Mouse (Mus musculus): ENCODE measurements at regions not wholly inside any gene's neighbourhood (a gene's known extent, or its start where the extent isn't known, plus 50 kb on each side); places are given as distances from the start of the nearest gene placed in this dataset.

- no peak for ATAC-seq (ENCODE audit: insufficient read depth, low read depth)
- Histone ChIP-seq H3K36me3 (replicated peaks; ENCODE audit: control insufficient read depth, insufficient read depth, low read length) (no peaks in the 10 kb centered on the region), H3K4me2 (ENCODE audit: low read depth, low read length) (no peak overlapping the region), H3K27ac (ENCODE audit: low read depth) (no peak overlapping the region), H3K9me3 (replicated peaks; ENCODE audit: control insufficient read depth, low read length) (no peaks in the 10 kb centered on the region), H3K9ac (replicated peaks; ENCODE audit: low read depth, low read length) (no peak overlapping the region), H3K4me1 (ENCODE audit: control insufficient read depth, insufficient read depth) (no peaks in the 10 kb centered on the region), H3K27me3 (ENCODE audit: control insufficient read depth, insufficient read depth, low read length) (no peaks in the 10 kb centered on the region), H3K4me3 (ENCODE audit: low read depth, low read length) (no peak overlapping the region)
- DNase-seq (ENCODE audit: low spot score) = no peak
- TF ChIP-seq EP300 (IDR thresholded peaks at IDR 0.05; ENCODE audit: low read depth) (no peak), CTCF (IDR thresholded peaks at IDR 0.05; ENCODE audit: low read depth) (no peak)
- 27% methylated on average over 1 of the region's 1 CpGs for WGBS
Measured at GRCm38 (mm10) chr3:21218936-21219335, 852.0 kb upstream of the Agtr1b start.

GRCm38 (mm10) chr3:21241184-21241583, 835.3 kb upstream of the Tbl1xr1 start:
- Histone ChIP-seq H3K27me3 (ENCODE audit: control insufficient read depth, insufficient read depth, low read length) (no peaks in the 10 kb centered on the region), H3K36me3 (replicated peaks; ENCODE audit: control insufficient read depth, insufficient read depth, low read length) (no peaks in the 10 kb centered on the region), H3K27ac (ENCODE audit: low read depth) (no peak overlapping the region), H3K9ac (replicated peaks; ENCODE audit: low read depth, low read length) (no peak overlapping the region), H3K4me2 (ENCODE audit: low read depth, low read length) (no peak overlapping the region), H3K4me1 (ENCODE audit: control insufficient read depth, insufficient read depth) (no peaks in the 10 kb centered on the region), H3K9me3 (replicated peaks; ENCODE audit: control insufficient read depth, low read length) (no peaks in the 10 kb centered on the region), H3K4me3 (ENCODE audit: low read depth, low read length) (no peak overlapping the region)
- DNase-seq (ENCODE audit: low spot score) = no peak
- no peak for TF ChIP-seq EP300 (IDR thresholded peaks at IDR 0.05; ENCODE audit: low read depth)
- TF ChIP-seq CTCF (IDR thresholded peaks at IDR 0.05; ENCODE audit: low read depth) = no peak
- WGBS = 80% methylated on average over 2 of the region's 2 CpGs
- no peak for ATAC-seq (ENCODE audit: insufficient read depth, low read depth)

- Histone ChIP-seq H3K4me1 (ENCODE audit: control insufficient read depth, insufficient read depth) (no peaks in the 10 kb centered on the region), H3K27me3 (ENCODE audit: control insufficient read depth, insufficient read depth, low read length) (no peaks in the 10 kb centered on the region), H3K27ac (ENCODE audit: low read depth) (no peak overlapping the region), H3K9ac (replicated peaks; ENCODE audit: low read depth, low read length) (no peak overlapping the region), H3K36me3 (replicated peaks; ENCODE audit: control insufficient read depth, insufficient read depth, low read length) (no peaks in the 10 kb centered on the region), H3K9me3 (replicated peaks; ENCODE audit: control insufficient read depth, low read length) (no peaks in the 10 kb centered on the region), H3K4me2 (ENCODE audit: low read depth, low read length) (no peak overlapping the region), H3K4me3 (ENCODE audit: low read depth, low read length) (no peak overlapping the region)
- DNase-seq (ENCODE audit: low spot score) (no peak), ATAC-seq (ENCODE audit: insufficient read depth, low read depth) (no peak)
- WGBS = 100% methylated on average over 1 of the region's 1 CpGs
- TF ChIP-seq CTCF (IDR thresholded peaks at IDR 0.05; ENCODE audit: low read depth) = no peak
- TF ChIP-seq EP300 (IDR thresholded peaks at IDR 0.05; ENCODE audit: low read depth) = no peak
Measured at GRCm38 (mm10) chr3:21256129-21256760, 820.2 kb upstream of the Tbl1xr1 start.

- Histone ChIP-seq H3K4me1 (ENCODE audit: control insufficient read depth, insufficient read depth) (peaks cover 14% of the 10 kb centered on the region), H3K27ac (ENCODE audit: low read depth) (no peak overlapping the region), H3K4me3 (ENCODE audit: low read depth, low read length) (no peak overlapping the region), H3K9ac (replicated peaks; ENCODE audit: low read depth, low read length) (no peak overlapping the region), H3K27me3 (ENCODE audit: control insufficient read depth, insufficient read depth, low read length) (no peaks in the 10 kb centered on the region), H3K36me3 (replicated peaks; ENCODE audit: control insufficient read depth, insufficient read depth, low read length) (no peaks in the 10 kb centered on the region), H3K4me2 (ENCODE audit: low read depth, low read length) (no peak overlapping the region), H3K9me3 (replicated peaks; ENCODE audit: control insufficient read depth, low read length) (no peaks in the 10 kb centered on the region)
- peak; percentile 45 for DNase-seq (ENCODE audit: low spot score)
- WGBS = 38% methylated on average over 2 of the region's 2 CpGs
- TF ChIP-seq CTCF (IDR thresholded peaks at IDR 0.05; ENCODE audit: low read depth) (no peak), EP300 (IDR thresholded peaks at IDR 0.05; ENCODE audit: low read depth) (no peak)
- peak; percentile 85 for ATAC-seq (ENCODE audit: insufficient read depth, low read depth)
Measured at GRCm38 (mm10) chr3:21263317-21263716, 813.1 kb upstream of the Tbl1xr1 start.

- no peak overlapping the region for H3K4me3 ChIP-seq (ENCODE audit: low read depth, low read length)
- TF ChIP-seq CTCF (IDR thresholded peaks at IDR 0.05; ENCODE audit: low read depth) (no peak), EP300 (IDR thresholded peaks at IDR 0.05; ENCODE audit: low read depth) (no peak)
- peaks cover 22% of the 10 kb centered on the region for H3K4me1 ChIP-seq (ENCODE audit: control insufficient read depth, insufficient read depth)
- WGBS = 71% methylated on average over 2 of the region's 2 CpGs
- H3K9me3 ChIP-seq (replicated peaks; ENCODE audit: control insufficient read depth, low read length) = no peaks in the 10 kb centered on the region
- H3K9ac ChIP-seq (replicated peaks; ENCODE audit: low read depth, low read length) = no peak overlapping the region
- DNase-seq (ENCODE audit: low spot score) (no peak), ATAC-seq (ENCODE audit: insufficient read depth, low read depth) (no peak)
- no peaks in the 10 kb centered on the region for H3K36me3 ChIP-seq (replicated peaks; ENCODE audit: control insufficient read depth, insufficient read depth, low read length)
- no peak overlapping the region for H3K4me2 ChIP-seq (ENCODE audit: low read depth, low read length)
- H3K27ac ChIP-seq (ENCODE audit: low read depth) = no peak overlapping the region
- H3K27me3 ChIP-seq (ENCODE audit: control insufficient read depth, insufficient read depth, low read length) = no peaks in the 10 kb centered on the region
Measured at GRCm38 (mm10) chr3:21265491-21265890, 811.0 kb upstream of the Tbl1xr1 start.

Data from heart, postnatal 0 days (tissue).